Mouse (Mus musculus) kidney, embryonic 15.5 days (tissue): ENCODE measurements at regions not wholly inside any gene's neighbourhood (a gene's known extent, or its start where the extent isn't known, plus 50 kb on each side); places are given as distances from the start of the nearest gene placed in this dataset.
A peak's percentile ranks its signal among the peaks of the same experiment; 100 is the strongest.

Experiments used
- ATAC-seq: fragments of 200-750 bp; cut with Nextera tagmentation; replicated peaks from 2 replicates; pipeline ENCODE4 v1.8.0; 2017; ENCODE audit warnings: moderate TSS enrichment; ENCODE audit not compliant: low FRiP score
- H3K27ac ChIP-seq: fragments of 300-500 bp; sonication (generic); 2 replicates; pipeline ENCODE4 v1.5.1; 2015; ENCODE audit warnings: mild to moderate bottlenecking, inconsistent platforms
- H3K27me3 ChIP-seq: fragments of 300-500 bp; sonication (generic); 2 replicates; pipeline ENCODE4 v1.6.1; 2015; ENCODE audit warnings: inconsistent platforms
- H3K36me3 ChIP-seq: fragments of 300-500 bp; sonication (generic); 2 replicates; pipeline ENCODE4 v1.6.1; 2015; ENCODE audit warnings: inconsistent platforms
- H3K4me1 ChIP-seq: fragments of 300-500 bp; sonication (generic); 2 replicates; pipeline ENCODE4 v1.6.1; 2015; ENCODE audit warnings: inconsistent platforms
- H3K4me2 ChIP-seq: fragments of 300-500 bp; sonication (generic); 2 replicates; pipeline ENCODE4 v1.6.1; 2015; ENCODE audit warnings: moderate library complexity, mild to moderate bottlenecking, inconsistent platforms
- H3K4me3 ChIP-seq: fragments of 300-500 bp; sonication (generic); replicated peaks from 2 replicates; pipeline ENCODE4 v1.5.1; 2015; ENCODE audit warnings: mild to moderate bottlenecking, inconsistent platforms
- H3K9ac ChIP-seq: fragments of 300-500 bp; sonication (generic); 2 replicates; pipeline ENCODE4 v1.6.1; 2015; ENCODE audit warnings: mild to moderate bottlenecking, inconsistent platforms
- H3K9me3 ChIP-seq: fragments of 300-500 bp; sonication (generic); replicated peaks from 2 replicates; pipeline ENCODE4 v1.6.1; 2016; ENCODE audit warnings: inconsistent platforms
- WGBS: fragments of 180-500 bp; shearing (Covaris S2); methylation state at CpG from one replicate; pipeline ENCODE4 v1.1.7; 2015; ENCODE audit warnings: mixed read lengths; 5-methylcytosine and 5-hydroxymethylcytosine counted together

DNA sequence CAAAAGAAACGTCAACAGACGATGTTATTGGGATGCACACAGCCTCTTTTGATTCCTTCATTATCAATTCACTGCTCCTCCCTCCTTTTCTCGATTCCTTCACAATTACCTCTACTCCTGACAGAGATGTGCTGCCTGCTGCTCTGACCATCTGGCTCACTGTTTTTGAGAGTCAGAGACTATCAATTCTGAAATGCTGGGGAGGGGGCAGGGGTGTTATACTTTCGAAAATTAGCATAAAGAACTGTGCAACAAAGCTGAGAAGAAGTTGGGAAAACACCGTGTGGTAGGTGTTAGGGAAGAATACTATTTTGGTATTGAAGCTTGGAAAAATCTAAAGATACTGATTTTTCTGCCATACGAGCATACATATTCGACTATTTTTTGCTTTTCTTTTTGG lies 96.4 kb downstream of the Nedd1 start:
- Histone ChIP-seq H3K4me3 (no peak overlapping the region), H3K36me3 (no peaks in the 10 kb centered on the region), H3K27ac (no peak overlapping the region), H3K9ac (no peak overlapping the region), H3K27me3 (no peaks in the 10 kb centered on the region), H3K4me2 (no peak overlapping the region), H3K4me1 (no peaks in the 10 kb centered on the region), H3K9me3 (no peaks in the 10 kb centered on the region)
- WGBS = 86% methylated on average over 7 of the region's 7 CpGs
- no peak for ATAC-seq

DNA sequence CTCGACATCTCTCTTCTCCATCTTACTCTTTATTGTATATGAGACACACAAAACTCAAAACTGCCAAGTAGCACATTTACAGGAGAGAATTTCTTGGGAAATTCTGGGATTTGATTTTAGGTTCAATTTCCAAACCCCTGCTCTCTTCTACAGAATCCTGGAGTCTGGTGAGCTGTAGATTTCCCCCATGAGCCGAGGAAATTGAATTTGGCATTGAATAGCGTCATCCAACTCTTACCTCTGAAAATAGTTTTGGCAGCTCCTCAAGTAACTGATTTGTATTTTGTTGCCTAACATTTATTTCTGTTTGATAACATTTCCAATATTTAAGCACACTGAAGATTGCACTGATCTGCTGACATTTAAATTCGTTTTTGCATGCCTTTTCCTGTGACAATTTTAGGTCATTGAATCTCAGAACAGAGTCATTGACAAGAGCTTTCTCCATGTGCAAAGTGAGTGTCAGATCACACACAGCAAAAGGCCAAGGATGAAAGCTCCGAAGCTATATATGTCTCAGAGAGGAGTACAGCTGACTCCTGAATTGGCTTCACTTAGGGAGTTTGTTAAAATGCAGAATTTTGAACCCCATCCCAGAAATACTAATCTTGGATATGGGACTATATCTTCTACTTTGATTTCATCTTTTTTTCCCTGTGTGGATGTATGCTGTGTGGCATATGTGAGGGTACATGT lies 106.4 kb downstream of the Nedd1 start:
- WGBS = 85% methylated on average over 4 of the region's 5 CpGs

DNA sequence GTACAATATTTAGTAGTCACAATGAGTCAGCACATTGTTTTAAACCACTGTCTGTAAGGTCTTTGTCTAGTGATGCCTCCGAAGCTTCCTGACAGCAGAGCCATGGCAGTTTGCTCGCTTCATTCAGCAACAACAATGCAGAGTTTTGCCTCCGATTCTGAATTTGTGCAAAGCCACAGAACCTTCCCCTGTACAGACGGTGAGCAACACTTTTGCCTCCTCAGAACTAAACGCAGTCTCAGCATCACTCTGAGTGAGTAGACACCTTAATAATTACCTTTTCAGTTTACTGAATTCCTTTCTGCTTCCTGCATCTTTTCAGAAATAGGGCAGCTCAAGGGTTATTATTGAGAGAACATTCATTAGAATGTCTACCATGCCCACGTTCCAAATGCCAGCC lies 107.9 kb downstream of the Nedd1 start:
- 83% methylated on average over 6 of the region's 6 CpGs for WGBS
- Histone ChIP-seq H3K9ac (no peak overlapping the region), H3K4me1 (no peaks in the 10 kb centered on the region), H3K9me3 (no peaks in the 10 kb centered on the region), H3K36me3 (no peaks in the 10 kb centered on the region), H3K27me3 (no peaks in the 10 kb centered on the region), H3K27ac (no peak overlapping the region), H3K4me2 (no peak overlapping the region), H3K4me3 (no peak overlapping the region)
- ATAC-seq = no peak

More for the DNA sequence above, 106.4 kb downstream of the Nedd1 start:
- no peak overlapping the region for H3K9ac ChIP-seq
- H3K4me1 ChIP-seq = no peaks in the 10 kb centered on the region
- H3K4me2 ChIP-seq = no peak overlapping the region
- H3K36me3 ChIP-seq = no peaks in the 10 kb centered on the region
- no peaks in the 10 kb centered on the region for H3K27me3 ChIP-seq
- H3K27ac ChIP-seq = no peak overlapping the region
- ATAC-seq = no peak
- H3K4me3 ChIP-seq = no peak overlapping the region
- H3K9me3 ChIP-seq = no peaks in the 10 kb centered on the region

DNA sequence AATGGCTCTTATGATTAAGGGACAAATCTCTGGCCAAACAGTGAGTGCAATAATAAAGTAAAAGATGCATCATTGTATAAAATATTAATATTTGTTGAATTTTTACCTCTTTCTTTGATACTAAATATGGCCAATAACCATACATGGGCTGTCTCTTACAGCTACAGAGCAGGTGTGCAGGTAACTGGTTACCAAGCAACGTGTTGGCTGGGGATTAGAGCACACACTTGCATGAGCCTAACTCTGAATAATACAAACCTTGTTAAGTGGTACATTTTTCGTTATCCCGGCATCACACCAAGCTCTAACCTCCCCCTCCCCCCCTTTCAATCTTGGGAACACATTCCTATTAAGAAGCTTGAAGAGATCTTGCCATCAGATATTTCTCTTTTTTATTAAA lies 111.2 kb downstream of the Nedd1 start:
- no peak for ATAC-seq
- Histone ChIP-seq H3K27me3 (no peaks in the 10 kb centered on the region), H3K9me3 (no peaks in the 10 kb centered on the region), H3K4me3 (no peak overlapping the region), H3K36me3 (no peaks in the 10 kb centered on the region), H3K4me2 (no peak overlapping the region), H3K27ac (no peak overlapping the region), H3K4me1 (no peaks in the 10 kb centered on the region), H3K9ac (no peak overlapping the region)
- 86% methylated on average over 3 of the region's 3 CpGs for WGBS

DNA sequence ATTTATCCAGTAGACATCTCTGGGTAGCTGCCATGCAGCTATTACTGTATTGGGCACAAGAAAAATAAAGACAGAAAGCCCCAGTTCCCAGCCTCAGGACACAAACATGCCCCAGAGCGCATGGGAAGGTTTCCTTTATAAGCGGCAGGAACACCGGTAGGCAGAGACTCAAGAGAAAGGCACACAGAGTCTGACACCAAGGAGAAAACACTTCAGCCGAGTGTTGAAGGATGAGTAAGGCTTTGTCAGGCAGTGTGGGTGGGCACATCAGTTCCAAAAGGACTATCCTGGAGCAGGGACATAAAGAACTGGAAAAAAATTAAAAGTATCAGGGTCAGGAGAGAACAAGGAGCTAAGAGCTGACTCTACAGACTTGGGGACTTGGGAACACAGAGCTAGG lies 115.5 kb downstream of the Nedd1 start:
- Histone ChIP-seq H3K9me3 (no peaks in the 10 kb centered on the region), H3K27ac (no peak overlapping the region), H3K9ac (no peak overlapping the region), H3K4me2 (no peak overlapping the region), H3K4me3 (no peak overlapping the region), H3K36me3 (no peaks in the 10 kb centered on the region), H3K4me1 (no peaks in the 10 kb centered on the region), H3K27me3 (no peaks in the 10 kb centered on the region)
- WGBS = 64% methylated on average over 4 of the region's 4 CpGs
- ATAC-seq = no peak

DNA sequence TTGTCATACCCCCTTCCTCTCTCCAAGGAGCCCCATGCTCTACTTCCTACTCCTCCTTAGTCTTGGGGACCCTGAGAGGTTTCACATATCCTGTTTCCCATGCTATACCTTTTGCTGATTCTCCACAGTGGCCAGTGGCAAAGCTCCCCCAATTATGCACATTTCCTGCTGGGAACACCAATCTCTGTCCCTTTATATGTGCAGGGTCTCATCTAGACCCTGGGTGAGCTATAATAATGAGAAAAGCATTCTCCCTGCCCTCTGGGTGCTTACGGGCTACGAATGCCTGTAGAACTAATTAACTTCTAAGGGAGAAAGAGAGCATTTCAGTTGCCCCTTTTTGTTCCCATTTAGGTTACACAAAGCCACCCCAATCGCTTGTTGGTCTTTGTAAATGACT lies 116.6 kb downstream of the Nedd1 start:
- H3K9ac ChIP-seq = no peak overlapping the region
- H3K9me3 ChIP-seq = no peaks in the 10 kb centered on the region
- H3K27ac ChIP-seq = no peak overlapping the region
- no peak for ATAC-seq
- H3K36me3 ChIP-seq = no peaks in the 10 kb centered on the region
- H3K4me2 ChIP-seq = no peak overlapping the region
- 52% methylated on average over 3 of the region's 3 CpGs for WGBS
- no peak overlapping the region for H3K4me3 ChIP-seq
- no peaks in the 10 kb centered on the region for H3K27me3 ChIP-seq
- no peaks in the 10 kb centered on the region for H3K4me1 ChIP-seq

DNA sequence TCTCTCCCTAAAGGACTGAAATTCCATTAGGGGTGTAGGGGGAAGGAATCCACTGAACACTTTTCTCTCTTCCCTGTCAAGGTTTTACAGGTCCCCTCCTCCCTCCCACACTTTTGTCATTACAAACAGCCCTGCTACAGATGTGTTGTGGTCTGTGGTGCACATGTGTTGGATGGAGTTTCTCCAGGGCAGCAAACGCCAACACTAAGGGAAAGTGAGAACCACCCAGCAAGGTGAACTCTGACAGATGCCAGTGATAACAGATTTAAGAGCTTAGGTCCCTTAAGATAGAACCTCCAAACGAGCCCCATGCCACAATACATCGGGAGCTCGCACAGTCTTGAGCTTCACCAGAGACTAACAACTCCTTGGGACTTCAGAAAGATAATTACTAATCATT lies 122.1 kb downstream of the Nedd1 start:
- Histone ChIP-seq H3K4me2 (no peak overlapping the region), H3K4me3 (no peak overlapping the region), H3K27me3 (no peaks in the 10 kb centered on the region), H3K4me1 (peaks cover 20% of the 10 kb centered on the region), H3K27ac (no peak overlapping the region), H3K9me3 (no peaks in the 10 kb centered on the region), H3K9ac (no peak overlapping the region), H3K36me3 (no peaks in the 10 kb centered on the region)
- 72% methylated on average over 4 of the region's 4 CpGs for WGBS
- ATAC-seq = no peak

DNA sequence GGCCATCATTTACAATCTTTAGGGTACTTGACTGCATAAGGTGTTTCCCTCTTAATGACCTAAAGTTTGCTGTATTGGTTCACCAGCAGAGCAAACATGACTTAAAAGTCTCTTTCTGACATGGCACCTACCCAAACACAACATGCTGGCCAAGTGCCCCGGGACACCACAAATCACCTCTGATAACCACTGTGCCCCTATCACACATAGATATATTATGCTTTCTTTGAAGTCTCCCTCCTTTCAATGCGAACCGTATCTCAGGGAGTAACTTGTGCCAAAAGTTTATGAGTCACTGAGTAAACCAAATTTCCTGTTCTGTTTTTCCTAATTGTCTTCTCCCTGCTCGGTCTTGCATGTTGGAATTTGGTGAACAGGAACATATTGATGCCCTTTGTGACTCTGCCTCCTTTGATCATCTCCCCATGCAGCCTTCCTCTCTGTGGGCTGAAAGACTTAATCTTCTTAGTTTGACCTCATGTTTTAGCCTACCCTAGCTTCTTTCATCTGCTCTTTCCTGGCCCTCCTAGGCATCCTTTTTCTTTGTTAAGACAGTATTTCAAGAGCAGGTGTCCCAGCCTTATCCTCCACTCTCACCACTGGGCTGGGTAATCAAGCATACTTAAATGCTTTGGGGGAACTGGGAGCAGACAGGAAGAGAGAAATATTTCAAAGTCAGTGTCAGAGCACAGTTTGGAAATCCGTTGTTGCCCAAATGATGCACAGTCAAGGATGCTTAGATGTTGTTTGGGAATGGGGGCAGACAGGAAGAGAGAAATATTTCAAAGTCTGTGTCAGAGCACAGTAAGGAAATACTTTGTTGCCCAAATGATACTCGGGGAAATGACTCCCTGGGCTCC lies 126.5 kb downstream of the Nedd1 start:
- peak; percentile 93 for ATAC-seq
- Histone ChIP-seq H3K4me2 (no peak overlapping the region), H3K9ac (no peak overlapping the region), H3K4me3 (no peak overlapping the region), H3K27ac (peak overlapping the region; percentile 61), H3K4me1 (peaks cover 27% of the 10 kb centered on the region), H3K36me3 (no peaks in the 10 kb centered on the region), H3K9me3 (no peaks in the 10 kb centered on the region), H3K27me3 (no peaks in the 10 kb centered on the region)
- WGBS = 3% methylated on average over 6 of the region's 6 CpGs

DNA sequence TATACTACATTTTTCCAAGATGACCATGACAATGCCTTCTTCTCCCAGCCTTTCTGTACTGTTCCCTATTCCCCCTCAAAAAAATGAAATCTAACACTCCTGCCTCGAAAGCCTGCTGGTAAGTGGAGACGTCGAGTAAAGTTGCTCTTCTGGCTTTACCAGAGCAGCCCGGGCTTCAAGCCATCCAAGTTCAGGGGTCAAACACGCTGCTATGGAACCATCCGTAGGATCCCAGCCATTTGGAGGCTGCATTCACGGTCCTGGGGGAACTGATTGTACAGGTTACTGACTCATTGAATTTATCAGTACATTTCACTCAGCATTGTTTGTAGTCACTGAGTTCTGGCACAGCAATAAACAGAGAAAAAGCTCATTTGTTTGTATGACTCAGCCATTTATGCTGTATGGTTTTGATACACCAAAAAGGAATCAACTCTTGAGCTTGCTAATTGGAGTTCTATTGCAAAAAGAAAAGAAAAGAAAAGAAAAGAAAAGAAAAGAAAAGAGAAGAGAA lies 128.2 kb downstream of the Nedd1 start:
- no peak for ATAC-seq
- Histone ChIP-seq H3K9ac (no peak overlapping the region), H3K36me3 (no peaks in the 10 kb centered on the region), H3K27ac (no peak overlapping the region), H3K4me1 (peaks cover 23% of the 10 kb centered on the region), H3K4me3 (no peak overlapping the region), H3K4me2 (no peak overlapping the region), H3K27me3 (no peaks in the 10 kb centered on the region), H3K9me3 (no peaks in the 10 kb centered on the region)
- 40% methylated on average over 7 of the region's 7 CpGs for WGBS

DNA sequence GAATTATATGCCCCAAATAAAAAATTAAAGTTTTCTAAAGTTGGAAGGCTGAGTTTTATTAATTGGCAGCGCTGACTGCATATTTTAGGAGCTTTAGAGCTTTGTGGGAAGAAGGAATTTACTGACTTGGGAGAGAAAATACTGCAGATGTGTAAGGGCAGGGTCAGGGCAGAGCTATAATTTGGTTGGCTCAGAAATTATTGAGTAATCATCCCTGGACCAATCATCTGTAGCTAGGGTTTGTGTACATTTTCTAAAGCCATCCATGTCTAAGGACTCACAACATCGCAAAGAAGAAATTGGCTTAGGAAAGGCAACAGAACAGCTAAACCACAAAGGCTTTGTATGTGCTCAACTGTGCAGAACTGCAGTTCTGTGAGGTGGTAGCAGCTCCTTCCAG lies 143.3 kb downstream of the Nedd1 start:
- Histone ChIP-seq H3K36me3 (no peaks in the 10 kb centered on the region), H3K4me2 (no peak overlapping the region), H3K27me3 (no peaks in the 10 kb centered on the region), H3K27ac (no peak overlapping the region), H3K9ac (no peak overlapping the region), H3K4me3 (no peak overlapping the region), H3K9me3 (no peaks in the 10 kb centered on the region), H3K4me1 (no peaks in the 10 kb centered on the region)
- ATAC-seq = no peak
- 88% methylated on average over 2 of the region's 2 CpGs for WGBS

DNA sequence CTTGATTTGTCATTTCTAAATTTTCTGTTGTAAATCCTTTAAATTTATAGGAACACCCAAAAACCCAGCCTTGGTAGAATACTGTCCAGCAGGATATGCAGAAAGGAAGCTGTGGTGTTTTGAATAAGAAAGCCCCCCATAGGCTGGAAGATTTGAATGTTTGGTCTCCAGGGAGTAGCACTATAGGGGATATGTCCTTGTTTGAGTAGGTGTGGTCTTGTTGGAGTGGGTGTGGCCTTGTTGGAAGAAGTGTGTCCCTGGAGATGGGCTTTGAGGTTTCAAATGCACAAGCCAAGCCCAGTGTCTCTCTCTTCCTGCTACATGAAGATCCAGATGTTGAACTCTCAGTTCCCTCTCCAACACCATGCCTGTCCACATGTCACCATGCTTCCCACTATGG lies 151.7 kb downstream of the Nedd1 start:
- Histone ChIP-seq H3K4me2 (no peak overlapping the region), H3K4me1 (no peaks in the 10 kb centered on the region), H3K27me3 (no peaks in the 10 kb centered on the region), H3K4me3 (no peak overlapping the region), H3K9me3 (no peaks in the 10 kb centered on the region), H3K36me3 (no peaks in the 10 kb centered on the region), H3K9ac (no peak overlapping the region), H3K27ac (no peak overlapping the region)
- ATAC-seq = no peak

DNA sequence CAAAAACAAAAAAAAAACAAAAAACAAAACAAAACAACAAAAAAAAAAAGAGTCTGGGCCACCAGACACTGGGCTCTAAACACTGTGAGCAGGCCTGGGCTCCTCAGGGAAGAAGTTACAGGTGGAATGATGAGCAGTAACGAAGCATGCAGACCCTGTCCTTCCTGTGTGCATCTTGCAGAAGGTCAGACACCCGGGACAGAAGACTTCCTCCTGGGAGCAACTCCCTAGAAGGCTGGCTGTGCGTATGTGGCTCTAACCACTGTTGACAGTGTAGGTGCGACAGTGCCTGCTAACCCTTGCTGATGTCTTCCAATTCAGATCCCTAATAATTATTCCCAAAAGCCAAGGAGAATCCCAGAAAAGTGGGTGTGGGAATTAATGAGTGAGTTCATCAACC lies 164.8 kb downstream of the Nedd1 start:
- Histone ChIP-seq H3K9me3 (no peaks in the 10 kb centered on the region), H3K4me3 (no peak overlapping the region), H3K9ac (no peak overlapping the region), H3K27me3 (no peaks in the 10 kb centered on the region), H3K36me3 (no peaks in the 10 kb centered on the region), H3K4me1 (peaks cover 12% of the 10 kb centered on the region; the same call in 1 of the 2 replicates), H3K27ac (peak overlapping the region; percentile 24; the same call in 1 of the 2 replicates), H3K4me2 (no peak overlapping the region)
- no peak for ATAC-seq
- 54% methylated on average over 4 of the region's 4 CpGs for WGBS
